10 mouse cellular contexts compared by ENCODE assay signal in genomic region chr7:26767084-26767483, GRCm38 (mm10). TPM values are rescaled to one million over a fixed set of nuclear protein-coding genes. Genes with fewer than 3 reads are reported as not detected.
DNase-seq lines count a peak whose midpoint lies in the region; ATAC-seq and TF ChIP-seq lines count a peak whose summit lies in the region.
"Had no signal": no experiment of that assay in that cellular context is flagged by ENCODE, and none has a peak within 500 bp of the region (broad histone marks: within the 10 kb centered on the region; RNA-seq: fewer than 3 reads in every experiment).

No protein-coding gene starts in this region.

- H3K9me3 ChIP-seq in kidney, embryonic 16.5 days (ENCODE audit: low read length): no peaks in the 10 kb centered on the region
- H3K9me3 ChIP-seq: embryonic facial prominence, embryonic 13.5 days had no signal

- POLR2A ChIA-PET in Patski (lab: Charles Lee): no interaction called here

- peak; percentile 55 for TF ChIP-seq CTCF in Patski (IDR thresholded peaks at IDR 0.05)
- peak; percentile 56 for TF ChIP-seq CTCF in lung, adult 2 months (IDR thresholded peaks at IDR 0.05; ENCODE audit: insufficient read depth, low read length)

- no peak for TF ChIP-seq POLR2A in lung, adult 2 months (IDR thresholded peaks at IDR 0.05; ENCODE audit: borderline replicate concordance, extremely low read depth, low read depth, low read length)

- H3K4me1 ChIP-seq in kidney, embryonic 16.5 days (ENCODE audit: insufficient read depth, low read length): no peaks in the 10 kb centered on the region
- no peaks in the 10 kb centered on the region for H3K4me1 ChIP-seq in lung, adult 2 months (ENCODE audit: control insufficient read depth, insufficient read depth, low read length)
- H3K4me1 ChIP-seq: embryonic facial prominence, embryonic 13.5 days had no signal

- WGBS in kidney, embryonic 16.5 days: 64% methylated on average over 1 of the region's 1 CpGs
- WGBS in lung, adult 2 months: 50% methylated on average over 1 of the region's 1 CpGs

- no peaks in the 10 kb centered on the region for H3K27me3 ChIP-seq in kidney, embryonic 16.5 days (ENCODE audit: insufficient read depth, low read length)
- H3K27me3 ChIP-seq in Patski: no peaks in the 10 kb centered on the region
- H3K27me3 ChIP-seq: embryonic facial prominence, embryonic 13.5 days had no signal

- H3K9ac ChIP-seq in kidney, embryonic 16.5 days (replicated peaks; ENCODE audit: low read length): no peak overlapping the region
- H3K9ac ChIP-seq: embryonic facial prominence, embryonic 13.5 days had no signal

- no peak for ATAC-seq in CD4-positive, CD25-positive, alpha-beta regulatory T cell, adult 4 months
- ATAC-seq in kidney, embryonic 16.5 days (ENCODE audit: low FRiP score, low TSS enrichment): no peak
- no peak for ATAC-seq in Patski

- CTCF ChIA-PET in Patski (lab: Charles Lee): no interaction called here

- no peak overlapping the region for H3K27ac ChIP-seq in kidney, embryonic 16.5 days (ENCODE audit: low read length)
- H3K27ac ChIP-seq: embryonic facial prominence, embryonic 13.5 days had no signal

- H3K4me3 ChIP-seq in kidney, embryonic 16.5 days (ENCODE audit: low read length): no peak overlapping the region
- H3K4me3 ChIP-seq in lung, adult 2 months (replicated peaks; ENCODE audit: extremely low read depth, low read depth, low read length): no peak overlapping the region
- H3K4me3 ChIP-seq: embryonic facial prominence, embryonic 13.5 days had no signal

- H3K4me2 ChIP-seq in kidney, embryonic 16.5 days (replicated peaks; ENCODE audit: low read depth, low read length): no peak overlapping the region
- H3K4me2 ChIP-seq: embryonic facial prominence, embryonic 13.5 days had no signal

- no peaks in the 10 kb centered on the region for H3K36me3 ChIP-seq in kidney, embryonic 16.5 days (ENCODE audit: insufficient read depth, low read length)
- H3K36me3 ChIP-seq: embryonic facial prominence, embryonic 13.5 days had no signal

- in situ Hi-C loops in Patski (cut with MboI; ENCODE audit: low pct_unique_long_range_greater_than_20kb): loop anchor here (25.0 kb wide), 1 partner anchor 520 kb away; no protein-coding TSS in a partner anchor

- peak; percentile 4 for DNase-seq in CD4-positive, CD25-positive, alpha-beta regulatory T cell, adult 2 months (ENCODE audit: low read depth, low spot score)
- peak; percentile 52 for DNase-seq in kidney, adult 18-20 months
- DNase-seq in Patski (ENCODE audit: low read depth, low spot score) (no peak), MN1 (ENCODE audit: low spot score) (no peak)
- DNase-seq in lung, adult 2 months: peak; percentile 49
- DNase-seq in layer of hippocampus, adult 9-11 months: no peak

RNA-seq across cellular contexts. Expression of gene Cyp2b19, which starts 10.1 kb away (rescaled TPM):
- polyA plus RNA-seq in CD4-positive, CD25-positive, alpha-beta regulatory T cell, adult 4 months (2017; shearing (Covaris generic)): not detected
- polyA plus RNA-seq in kidney, embryonic 16.5 days (2015; fragmentation: Nextera tagmentation; extraction: Ambion mirVana): not detected in 2 replicates
- polyA plus RNA-seq in Patski (2021): not detected
- polyA plus RNA-seq in lung, adult 2 months (2012; rRNA removed): 0.24 TPM in 1 of 2 replicates, not detected in the other
- polyA plus RNA-seq: embryonic facial prominence, embryonic 13.5 days had no signal

RNA-seq across cellular contexts. Expression of gene Cyp2g1, which starts 41.6 kb away (rescaled TPM):
- polyA plus RNA-seq in CD4-positive, CD25-positive, alpha-beta regulatory T cell, adult 4 months (2017; shearing (Covaris generic)): not detected
- not detected in 2 replicates for polyA plus RNA-seq in kidney, embryonic 16.5 days (2015; fragmentation: Nextera tagmentation; extraction: Ambion mirVana)
- not detected for polyA plus RNA-seq in Patski (2021)
- not detected in 2 replicates for polyA plus RNA-seq in lung, adult 2 months (2012; rRNA removed)
- polyA plus RNA-seq: neural tube, embryonic 14.5 days had no signal

Comparison
In these comparisons a context has a peak if more than half of its experiments do, and no peak if none do; other contexts are left out.
1. DNase-seq: peak in CD4-positive, CD25-positive, alpha-beta regulatory T cell, adult 2 months (single experiment), kidney, adult 18-20 months (single experiment) and lung, adult 2 months (single experiment); none in Patski (single experiment), layer of hippocampus, adult 9-11 months (single experiment) and MN1 (single experiment).